Mouse (Mus musculus) kidney, adult 2 months (tissue): ENCODE data around the gene Cnep1r1.

Experiments
- CTCF ChIP-seq: fragments of 200-500 bp; conservative IDR thresholded peaks from 2 replicates; pipeline ENCODE4 v1.5.1; 2011; ENCODE audit warnings: low read depth, mild to moderate bottlenecking, control low read depth, low read length, moderate library complexity, mixed read lengths; ENCODE audit not compliant: insufficient read depth, insufficient read length
- POLR2A ChIP-seq: fragments of 200-500 bp; IDR thresholded peaks from one replicate; pipeline ENCODE4 v1.6.1; 2011; ENCODE audit warnings: low read depth, low read length, control low read depth

- TF ChIP-seq CTCF (no peak), POLR2A (no peak)
Observed at GRCm38 (mm10) chr8:88130754-88131317, 12.3 kb downstream of the Cnep1r1 start.
